23 mouse cellular contexts compared by ENCODE assay signal in the genomic region with DNA sequence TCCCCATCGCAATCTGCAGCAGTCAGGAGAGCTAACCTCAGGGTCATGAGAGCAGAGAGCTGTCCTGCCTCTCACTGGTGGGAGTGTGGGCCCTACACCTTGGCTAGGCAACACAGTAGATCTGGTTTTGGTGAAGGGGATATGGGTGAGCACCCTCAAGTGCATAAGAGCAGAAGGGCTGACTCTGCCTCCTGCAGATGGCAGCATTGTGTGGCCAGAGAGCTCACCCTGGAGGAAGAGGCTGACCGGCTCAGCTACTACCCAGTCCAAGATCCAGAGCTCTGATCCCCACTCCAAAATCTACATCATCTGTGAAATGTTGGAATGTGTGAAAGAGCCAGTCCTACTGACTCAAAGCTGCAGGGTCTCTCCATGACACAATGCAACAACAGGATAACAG. TPM values are rescaled to one million over a fixed set of nuclear protein-coding genes. Genes with fewer than 3 reads are reported as not detected.
DNase-seq lines count a peak whose midpoint lies in the region; ATAC-seq and TF ChIP-seq lines count a peak whose summit lies in the region.
"Had no signal": no experiment of that assay in that cellular context is flagged by ENCODE, and none has a peak within 500 bp of the region (broad histone marks: within the 10 kb centered on the region; RNA-seq: fewer than 3 reads in every experiment).

No protein-coding gene starts in this region.

- DNase-seq in cerebellum, adult 2 months: no peak
- DNase-seq in cerebellum, adult 9-11 months: no peak
- no peak for DNase-seq in lung, adult 2 months
- DNase-seq in lung, postnatal 25 days (ENCODE audit: low spot score): no peak
- DNase-seq in thymus, postnatal 14 days: peak; percentile 66
- DNase-seq in thymus, adult 18-20 months: no peak
- DNase-seq in thymus, postnatal 4 days: peak; percentile 70
- DNase-seq: cerebellum, adult 8-10 months; gastrocnemius, postnatal 10 days; kidney, adult 11 months; kidney, postnatal 14 days; layer of hippocampus, adult 9-11 months; left cerebral cortex, postnatal 4 days; liver; spleen, adult 18-20 months had no signal

- no peak overlapping the region for H3K4me2 ChIP-seq in hindbrain, embryonic 13.5 days
- H3K4me2 ChIP-seq: embryonic facial prominence, embryonic 13.5 days; heart, embryonic 13.5 days; hindbrain, embryonic 15.5 days; lung, embryonic 15.5 days; stomach, embryonic 15.5 days had no signal

- no peak for TF ChIP-seq POLR2A in cerebellum, adult 2 months (IDR thresholded peaks at IDR 0.05; ENCODE audit: borderline replicate concordance, insufficient read depth, low read length)
- no peak for TF ChIP-seq POLR2A in lung, adult 2 months (IDR thresholded peaks at IDR 0.05; ENCODE audit: borderline replicate concordance, extremely low read depth, low read depth, low read length)

- 0 out of 2 replicates have a peak, but pooled peaks have one; percentile 17 for TF ChIP-seq CTCF in cerebellum, adult 2 months (IDR thresholded peaks at IDR 0.05; ENCODE audit: borderline replicate concordance, insufficient read depth, low read depth, low read length)
- TF ChIP-seq CTCF in lung, adult 2 months (IDR thresholded peaks at IDR 0.05; ENCODE audit: insufficient read depth, low read length): peak; percentile 36; the same call in 1 of the 2 replicates

- 71% methylated on average over 2 of the region's 2 CpGs for WGBS in cerebellum, adult 2 months
- WGBS in lung, adult 2 months: 60% methylated on average over 2 of the region's 2 CpGs
- WGBS in hindbrain, embryonic 13.5 days: 72% methylated on average over 2 of the region's 2 CpGs

- no peak overlapping the region for H3K4me3 ChIP-seq in cerebellum, adult 2 months (replicated peaks; ENCODE audit: insufficient read depth, low read depth, low read length)
- H3K4me3 ChIP-seq in lung, adult 2 months (replicated peaks; ENCODE audit: extremely low read depth, low read depth, low read length): no peak overlapping the region
- no peak overlapping the region for H3K4me3 ChIP-seq in hindbrain, embryonic 13.5 days
- H3K4me3 ChIP-seq: embryonic facial prominence, embryonic 13.5 days; heart, embryonic 13.5 days; hindbrain, embryonic 15.5 days; left cerebral cortex, adult 2 months; lung, embryonic 15.5 days; stomach, embryonic 15.5 days had no signal

- ATAC-seq in hindbrain, embryonic 13.5 days (ENCODE audit: low FRiP score): no peak
- ATAC-seq: forebrain, embryonic 14.5 days had no signal

- H3K27me3 ChIP-seq in cerebellum, adult 2 months (ENCODE audit: control insufficient read depth, insufficient read depth, low read length): no peaks in the 10 kb centered on the region; the same call in 1 of the 2 replicates
- H3K27me3 ChIP-seq in hindbrain, embryonic 13.5 days: no peaks in the 10 kb centered on the region
- H3K27me3 ChIP-seq: embryonic facial prominence, embryonic 13.5 days; heart, embryonic 13.5 days; hindbrain, embryonic 15.5 days; lung, embryonic 15.5 days; stomach, embryonic 15.5 days had no signal

- no peak overlapping the region for H3K27ac ChIP-seq in cerebellum, adult 2 months (ENCODE audit: insufficient read depth, low read length)
- H3K27ac ChIP-seq in hindbrain, embryonic 13.5 days: no peak overlapping the region
- H3K27ac ChIP-seq: embryonic facial prominence, embryonic 13.5 days; heart, embryonic 13.5 days; hindbrain, embryonic 15.5 days; left cerebral cortex, adult 2 months; lung, embryonic 15.5 days; stomach, embryonic 15.5 days had no signal

- H3K9me3 ChIP-seq in hindbrain, embryonic 13.5 days: no peaks in the 10 kb centered on the region
- H3K9me3 ChIP-seq: embryonic facial prominence, embryonic 13.5 days; heart, embryonic 13.5 days; hindbrain, embryonic 15.5 days; lung, embryonic 15.5 days; stomach, embryonic 15.5 days had no signal

- H3K4me1 ChIP-seq in cerebellum, adult 2 months (ENCODE audit: control insufficient read depth, insufficient read depth, low read length): no peaks in the 10 kb centered on the region
- H3K4me1 ChIP-seq in lung, adult 2 months (ENCODE audit: control insufficient read depth, insufficient read depth, low read length): peaks cover 3% of the 10 kb centered on the region; the same call in 1 of the 2 replicates
- H3K4me1 ChIP-seq in hindbrain, embryonic 13.5 days (replicated peaks): no peaks in the 10 kb centered on the region
- H3K4me1 ChIP-seq: embryonic facial prominence, embryonic 13.5 days; hindbrain, embryonic 15.5 days; lung, embryonic 15.5 days; stomach, embryonic 15.5 days had no signal

- no peak overlapping the region for H3K9ac ChIP-seq in hindbrain, embryonic 13.5 days
- H3K9ac ChIP-seq: embryonic facial prominence, embryonic 13.5 days; heart, embryonic 13.5 days; hindbrain, embryonic 15.5 days; lung, embryonic 15.5 days; stomach, embryonic 15.5 days had no signal

- H3K36me3 ChIP-seq in hindbrain, embryonic 13.5 days: no peaks in the 10 kb centered on the region
- H3K36me3 ChIP-seq: embryonic facial prominence, embryonic 13.5 days; heart, embryonic 13.5 days; hindbrain, embryonic 15.5 days; lung, embryonic 15.5 days; stomach, embryonic 15.5 days had no signal

RNA-seq across cellular contexts. Expression of a gene that starts 27.1 kb away (rescaled TPM):
- polyA plus RNA-seq in cerebellum, adult 2 months (2012; rRNA removed): 73.3 and 75.7 TPM in 2 replicates
- polyA plus RNA-seq in lung, adult 2 months (2012; rRNA removed): 2.1 and 3.3 TPM in 2 replicates
- polyA plus RNA-seq in hindbrain, embryonic 13.5 days (2015; fragmentation: Nextera tagmentation; extraction: Ambion mirVana): 1.2 and 1.3 TPM in 2 replicates

RNA-seq across cellular contexts. Expression of a gene that starts 37.9 kb away (rescaled TPM):
- polyA plus RNA-seq in cerebellum, adult 2 months (2012; rRNA removed): 3.3 and 3.9 TPM in 2 replicates
- 16.6 and 18.2 TPM in 2 replicates for polyA plus RNA-seq in lung, adult 2 months (2012; rRNA removed)
- 6.8 and 7.1 TPM in 2 replicates for polyA plus RNA-seq in hindbrain, embryonic 13.5 days (2015; fragmentation: Nextera tagmentation; extraction: Ambion mirVana)

Comparison
In these comparisons a context has a peak if more than half of its experiments do, and no peak if none do; other contexts are left out.
1. DNase-seq: peak in thymus, postnatal 14 days (single experiment) and thymus, postnatal 4 days (single experiment); none in cerebellum, adult 2 months (0 of 2), cerebellum, adult 9-11 months (single experiment), lung, adult 2 months (single experiment), lung, postnatal 25 days (single experiment) and thymus, adult 18-20 months (0 of 2).
2. RNA of a gene that starts 27.1 kb away (polyA plus RNA-seq): 73.3 to 75.7 TPM in cerebellum, adult 2 months; 2.1 to 3.3 TPM in lung, adult 2 months and 1.2 to 1.3 TPM in hindbrain, embryonic 13.5 days; every median in the first group is over 10 times any median in the second.